Mouse (Mus musculus): ENCODE data around the gene Kif13a. TPM values are rescaled to one million over a fixed set of nuclear protein-coding genes. Genes with fewer than 3 reads are reported as not detected.

Gene Kif13a
- 16.9 and 17.9 TPM in 2 replicates for polyA plus RNA-seq (2015; fragmentation: Nextera tagmentation; extraction: Ambion mirVana)

GRCm38 (mm10) chr13:46929719-46930658 lies at the start of gene Kif13a:
Kif13a (minus strand) TSS chr13:46929867.
- under 1% methylated on average over 79 of the region's 96 CpGs for WGBS
- H3K4me1 ChIP-seq: peaks cover 5% of the 10 kb centered on the region; the same call in 1 of the 2 replicates
- peak; percentile 86 for ATAC-seq (ENCODE audit: insufficient read depth, low FRiP score, low read depth)
- peak within 1 kb of the TSS; percentile 99 for H3K27ac ChIP-seq
- H3K9ac ChIP-seq: peak within 1 kb of the TSS; percentile 72
- no peaks in the 10 kb centered on the region for H3K36me3 ChIP-seq
- H3K9me3 ChIP-seq: no peaks in the 10 kb centered on the region
- H3K27me3 ChIP-seq (replicated peaks): no peaks in the 10 kb centered on the region
- H3K4me3 ChIP-seq (replicated peaks): peak within 1 kb of the TSS; percentile 75
- peak within 1 kb of the TSS; percentile 87 for H3K4me2 ChIP-seq

GRCm38 (mm10) chr13:46976532-46976931 lies 46.9 kb upstream of the Kif13a start:
- H3K36me3 ChIP-seq: no peaks in the 10 kb centered on the region
- H3K4me3 ChIP-seq (replicated peaks): no peak overlapping the region
- no peak overlapping the region for H3K4me2 ChIP-seq
- H3K27ac ChIP-seq: no peak overlapping the region
- H3K9me3 ChIP-seq: no peaks in the 10 kb centered on the region
- no peak for ATAC-seq (ENCODE audit: insufficient read depth, low FRiP score, low read depth)
- H3K27me3 ChIP-seq (replicated peaks): no peaks in the 10 kb centered on the region
- 84% methylated on average over 7 of the region's 7 CpGs for WGBS
- H3K4me1 ChIP-seq: no peaks in the 10 kb centered on the region
- H3K9ac ChIP-seq: no peak overlapping the region

- Histone ChIP-seq H3K4me2 (no peak overlapping the region), H3K9me3 (no peaks in the 10 kb centered on the region), H3K4me1 (no peaks in the 10 kb centered on the region), H3K27me3 (replicated peaks) (no peaks in the 10 kb centered on the region), H3K36me3 (no peaks in the 10 kb centered on the region), H3K9ac (no peak overlapping the region), H3K27ac (0 out of 2 replicates have a peak overlapping the region, but pooled peaks have one; percentile 7), H3K4me3 (replicated peaks) (no peak overlapping the region)
- no peak for ATAC-seq (ENCODE audit: insufficient read depth, low FRiP score, low read depth)
- WGBS: 31% methylated on average over 4 of the region's 4 CpGs
Measured at GRCm38 (mm10) chr13:46975930-46976329, 46.3 kb upstream of the Kif13a start.

- no peak for ATAC-seq (ENCODE audit: insufficient read depth, low FRiP score, low read depth)
- Histone ChIP-seq H3K27me3 (replicated peaks) (no peaks in the 10 kb centered on the region), H3K9ac (no peak overlapping the region), H3K4me1 (no peaks in the 10 kb centered on the region), H3K4me2 (no peak overlapping the region), H3K9me3 (no peaks in the 10 kb centered on the region), H3K4me3 (replicated peaks) (no peak overlapping the region), H3K27ac (no peak overlapping the region), H3K36me3 (no peaks in the 10 kb centered on the region)
- WGBS: 58% methylated on average over 14 of the region's 14 CpGs
Measured at GRCm38 (mm10) chr13:46975031-46975551, 45.4 kb upstream of the Kif13a start.

- no peaks in the 10 kb centered on the region for H3K36me3 ChIP-seq
- no peaks in the 10 kb centered on the region for H3K27me3 ChIP-seq (replicated peaks)
- 59% methylated on average over 10 of the region's 10 CpGs for WGBS
- no peak for ATAC-seq (ENCODE audit: insufficient read depth, low FRiP score, low read depth)
- no peaks in the 10 kb centered on the region for H3K9me3 ChIP-seq
- H3K4me3 ChIP-seq (replicated peaks): no peak overlapping the region
- H3K9ac ChIP-seq: no peak overlapping the region
- no peak overlapping the region for H3K4me2 ChIP-seq
- no peak overlapping the region for H3K27ac ChIP-seq
- no peaks in the 10 kb centered on the region for H3K4me1 ChIP-seq
Measured at GRCm38 (mm10) chr13:46970286-46970945, 40.7 kb upstream of the Kif13a start.

- WGBS: 69% methylated on average over 2 of the region's 2 CpGs
- Histone ChIP-seq H3K4me1 (no peaks in the 10 kb centered on the region), H3K36me3 (no peaks in the 10 kb centered on the region), H3K27ac (no peak overlapping the region), H3K4me3 (replicated peaks) (no peak overlapping the region), H3K9me3 (no peaks in the 10 kb centered on the region), H3K27me3 (replicated peaks) (no peaks in the 10 kb centered on the region), H3K4me2 (no peak overlapping the region), H3K9ac (no peak overlapping the region)
- no peak for ATAC-seq (ENCODE audit: insufficient read depth, low FRiP score, low read depth)
Measured at GRCm38 (mm10) chr13:46968626-46969025, 39.0 kb upstream of the Kif13a start.

- Histone ChIP-seq H3K27me3 (replicated peaks) (no peaks in the 10 kb centered on the region), H3K36me3 (no peaks in the 10 kb centered on the region), H3K27ac (no peak overlapping the region), H3K9me3 (no peaks in the 10 kb centered on the region), H3K4me1 (no peaks in the 10 kb centered on the region), H3K9ac (no peak overlapping the region), H3K4me3 (replicated peaks) (no peak overlapping the region), H3K4me2 (no peak overlapping the region)
- WGBS: 74% methylated on average over 4 of the region's 4 CpGs
- no peak for ATAC-seq (ENCODE audit: insufficient read depth, low FRiP score, low read depth)
Measured at GRCm38 (mm10) chr13:46967308-46967707, 37.6 kb upstream of the Kif13a start.

- ATAC-seq (ENCODE audit: insufficient read depth, low FRiP score, low read depth): no peak
- H3K9me3 ChIP-seq: no peaks in the 10 kb centered on the region
- H3K4me2 ChIP-seq: no peak overlapping the region
- H3K4me1 ChIP-seq: no peaks in the 10 kb centered on the region
- WGBS: 65% methylated on average over 7 of the region's 7 CpGs
- H3K27me3 ChIP-seq (replicated peaks): no peaks in the 10 kb centered on the region
- H3K9ac ChIP-seq: no peak overlapping the region
- no peak overlapping the region for H3K4me3 ChIP-seq (replicated peaks)
- H3K36me3 ChIP-seq: no peaks in the 10 kb centered on the region
- no peak overlapping the region for H3K27ac ChIP-seq
Measured at GRCm38 (mm10) chr13:46960878-46961474, 31.3 kb upstream of the Kif13a start.

GRCm38 (mm10) chr13:46959139-46959538 lies 29.5 kb upstream of the Kif13a start:
- WGBS: 83% methylated on average over 5 of the region's 5 CpGs
- Histone ChIP-seq H3K9me3 (no peaks in the 10 kb centered on the region), H3K36me3 (no peaks in the 10 kb centered on the region)

GRCm38 (mm10) chr13:46951212-46951611 lies 21.5 kb upstream of the Kif13a start:
- no peak for ATAC-seq (ENCODE audit: insufficient read depth, low FRiP score, low read depth)
- H3K4me1 ChIP-seq: no peaks in the 10 kb centered on the region
- H3K9ac ChIP-seq: no peak overlapping the region
- WGBS: 71% methylated on average over 15 of the region's 15 CpGs
- H3K36me3 ChIP-seq: no peaks in the 10 kb centered on the region
- no peaks in the 10 kb centered on the region for H3K27me3 ChIP-seq (replicated peaks)
- H3K9me3 ChIP-seq: no peaks in the 10 kb centered on the region
- H3K4me3 ChIP-seq (replicated peaks): no peak overlapping the region
- no peak overlapping the region for H3K27ac ChIP-seq
- H3K4me2 ChIP-seq: no peak overlapping the region

More at GRCm38 (mm10) chr13:46959139-46959538, 29.5 kb upstream of the Kif13a start:
- no peak overlapping the region for H3K27ac ChIP-seq
- no peaks in the 10 kb centered on the region for H3K27me3 ChIP-seq (replicated peaks)
- H3K4me1 ChIP-seq: no peaks in the 10 kb centered on the region
- no peak overlapping the region for H3K4me2 ChIP-seq
- ATAC-seq (ENCODE audit: insufficient read depth, low FRiP score, low read depth): no peak
- no peak overlapping the region for H3K9ac ChIP-seq
- H3K4me3 ChIP-seq (replicated peaks): no peak overlapping the region

GRCm38 (mm10) chr13:46949741-46950140 lies 20.1 kb upstream of the Kif13a start:
- no peaks in the 10 kb centered on the region for H3K36me3 ChIP-seq
- WGBS: 67% methylated on average over 2 of the region's 2 CpGs
- no peak overlapping the region for H3K4me3 ChIP-seq (replicated peaks)
- H3K27ac ChIP-seq: no peak overlapping the region
- no peaks in the 10 kb centered on the region for H3K4me1 ChIP-seq
- ATAC-seq (ENCODE audit: insufficient read depth, low FRiP score, low read depth): no peak
- H3K27me3 ChIP-seq (replicated peaks): no peaks in the 10 kb centered on the region
- no peak overlapping the region for H3K9ac ChIP-seq
- H3K9me3 ChIP-seq: no peaks in the 10 kb centered on the region
- no peak overlapping the region for H3K4me2 ChIP-seq

Measured in stomach, embryonic 15.5 days (tissue).